In the genomic region with DNA sequence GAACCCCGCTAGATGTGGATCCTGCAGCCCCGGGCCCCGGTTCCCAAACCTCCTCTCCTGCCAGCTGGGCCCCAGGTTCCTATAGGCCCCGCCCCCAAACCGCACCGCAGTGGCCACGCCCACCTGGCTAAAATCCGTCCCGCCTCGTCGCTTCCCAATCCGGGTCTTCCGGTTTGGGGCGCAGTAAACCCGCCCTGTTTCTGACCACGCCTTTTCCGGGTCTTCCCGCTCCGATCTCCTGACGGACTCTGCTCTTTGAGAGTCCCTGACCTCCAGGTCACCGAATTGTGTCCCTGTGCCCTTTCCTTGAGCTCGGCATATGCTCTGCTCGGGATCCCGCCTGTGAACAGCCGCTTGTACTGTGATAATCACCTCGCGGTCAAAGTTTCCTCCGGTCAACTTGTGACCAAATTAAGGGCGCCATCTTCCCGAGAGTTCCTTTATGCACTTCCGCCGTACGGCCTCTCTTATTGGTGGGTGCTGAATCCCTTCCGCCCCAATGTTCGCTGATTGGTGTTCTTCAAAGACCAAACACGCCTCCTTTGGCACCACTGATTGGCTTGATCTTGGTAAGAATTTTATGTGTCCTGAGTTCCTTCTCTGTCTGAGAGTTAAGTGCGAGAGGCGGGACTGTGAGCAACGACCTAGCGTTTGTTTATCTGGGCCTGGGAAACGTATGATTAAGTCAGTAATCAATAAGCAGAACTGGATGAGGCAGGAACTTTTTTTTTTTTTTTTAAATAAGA, we compare ENCODE assay signal across 8 mouse cellular contexts. TPM values are rescaled to one million over a fixed set of nuclear protein-coding genes. Genes with fewer than 3 reads are reported as not detected.
DNase-seq lines count a peak whose midpoint lies in the region; ATAC-seq and TF ChIP-seq lines count a peak whose summit lies in the region.

A gene (minus strand): TSS at position 440 of the 746 bp plus-strand sequence.

- H3K4me3 ChIP-seq in ES-E14 (ENCODE audit: insufficient read depth in 1 of 2, low read depth in 1 of 2, low read length in 2 of 2, poor library complexity in 1 of 2, severe bottlenecking in 1 of 2) = peak within 1 kb of the TSS; percentile 99
- H3K4me3 ChIP-seq in forebrain, embryonic 15.5 days = peak within 1 kb of the TSS; percentile 51
- H3K4me3 ChIP-seq in lung, adult 2 months (replicated peaks; ENCODE audit: extremely low read depth, low read depth, low read length) = peak within 1 kb of the TSS; percentile 91

- no peaks in the 10 kb centered on the region for H3K9me3 ChIP-seq in ES-E14 (ENCODE audit: control insufficient read depth, insufficient read depth, low read depth, low read length)
- H3K9me3 ChIP-seq in forebrain, embryonic 15.5 days = no peaks in the 10 kb centered on the region

- peaks cover 14% of the 10 kb centered on the region for H3K36me3 ChIP-seq in ES-E14 (ENCODE audit: control insufficient read depth, insufficient read depth, low read length, poor library complexity, severe bottlenecking)
- H3K36me3 ChIP-seq in forebrain, embryonic 15.5 days = no peaks in the 10 kb centered on the region

- no peak for TF ChIP-seq CTCF in lung, adult 2 months (IDR thresholded peaks at IDR 0.05; ENCODE audit: insufficient read depth, low read length)

- peak; percentile 97 for DNase-seq in ES-E14 (ENCODE audit: low read depth, low spot score)
- DNase-seq in cerebellum, adult 11-12 months = peak; percentile 94
- peak; percentile 92 for DNase-seq in heart, postnatal 25 days (ENCODE audit: low spot score)
- DNase-seq in layer of hippocampus, adult 18-20 months (ENCODE audit: low spot score in 2 of 2) = peak; percentile 91 to 97
- peak; percentile 97 for DNase-seq in lung, adult 2 months
- DNase-seq in thymus, adult 18-20 months = peak; percentile 93 to 96

- peak within 1 kb of the TSS; percentile 99 for H3K27ac ChIP-seq in ES-E14 (ENCODE audit: insufficient read depth, low read depth, low read length, poor library complexity, severe bottlenecking)
- peak within 1 kb of the TSS; percentile 70 for H3K27ac ChIP-seq in forebrain, embryonic 15.5 days (replicated peaks)

- under 1% methylated on average over 41 of the region's 41 CpGs for WGBS in forebrain, embryonic 15.5 days
- under 1% methylated on average over 41 of the region's 41 CpGs for WGBS in lung, adult 2 months

- in situ Hi-C loops in ES-E14 (cut with MboI; ENCODE audit: low sequenced_read_pairs in 2 of 2, unreplicated experiment in 2 of 2) = no loop called here

- TF ChIP-seq POLR2A in lung, adult 2 months (IDR thresholded peaks at IDR 0.05; ENCODE audit: borderline replicate concordance, extremely low read depth, low read depth, low read length) = peak; percentile 56; the same call in 1 of the 2 replicates

- no peaks in the 10 kb centered on the region for H3K27me3 ChIP-seq in forebrain, embryonic 15.5 days

- peak within 1 kb of the TSS; percentile 99 for H3K4me2 ChIP-seq in forebrain, embryonic 15.5 days (replicated peaks)

- ATAC-seq in forebrain, embryonic 15.5 days (replicated peaks) = peak; percentile 96
- peak; percentile 92 for ATAC-seq in neutrophil, adult 5-6 weeks (ENCODE audit: extremely low read depth, insufficient number of reproducible peaks, low FRiP score, poor library complexity, severe bottlenecking)

- intact Hi-C loops in heart, postnatal 25 days (cut with DNase I) = loop anchor here (2.0 to 5.0 kb wide), 3 partner anchors 68 to 157 kb away; a partner anchor contains a TSS

- peak within 1 kb of the TSS; percentile 100 for H3K9ac ChIP-seq in ES-E14 (ENCODE audit: insufficient read depth, low read depth, low read length, poor library complexity, severe bottlenecking)
- H3K9ac ChIP-seq in forebrain, embryonic 15.5 days (replicated peaks) = peak within 1 kb of the TSS; percentile 89

- H3K4me1 ChIP-seq in ES-E14 (ENCODE audit: control insufficient read depth in 2 of 2, insufficient read depth in 2 of 2, low read length in 2 of 2, poor library complexity in 1 of 2) = peaks cover 0 to 14% of the 10 kb centered on the region in 2 experiments; a peak in 2 of 4 replicates
- H3K4me1 ChIP-seq in forebrain, embryonic 15.5 days = peaks cover 30% of the 10 kb centered on the region
- peaks cover 10% of the 10 kb centered on the region for H3K4me1 ChIP-seq in lung, adult 2 months (ENCODE audit: control insufficient read depth, insufficient read depth, low read length)

TF ChIP-seq in ES-E14, 5 proteins besides CTCF, POLR2A, EP300 and RAD21:
- TF ChIP-seq HCFC1 (IDR thresholded peaks at IDR 0.05; ENCODE audit: borderline replicate concordance, insufficient read depth, low read length) (peak; percentile 77), ZC3H11A (IDR thresholded peaks at IDR 0.05; ENCODE audit: borderline replicate concordance, low read depth, low read length) (no peak), CHD2 (IDR thresholded peaks at IDR 0.05; ENCODE audit: low read depth, low read length) (peak; percentile 85), MAFK (IDR thresholded peaks at IDR 0.05; ENCODE audit: insufficient read depth, low read depth, low read length) (no peak), ZNF384 (IDR thresholded peaks at IDR 0.05; ENCODE audit: low read depth, low read length) (no peak)

RNA-seq across cellular contexts. Expression of the gene that starts here (rescaled TPM):
- total RNA-seq in ES-E14 (2012; rRNA removed) = 7.8 and 12.9 TPM in 2 replicates
- polyA plus RNA-seq in forebrain, embryonic 15.5 days (2015; fragmentation: Nextera tagmentation; extraction: Ambion mirVana) = 46.3 and 47.3 TPM in 2 replicates
- 10 to 100 TPM; 16.2 to 17.5 TPM for total RNA-seq in heart, postnatal 25 days (2021)
- total RNA-seq in layer of hippocampus, adult 18-20 months (2021) = 10 to 100 TPM; 20.9 to 25.2 TPM
- 89.1 and 103 TPM in 2 replicates for polyA plus RNA-seq in lung, adult 2 months (2012; rRNA removed)
- 3.5 and 4.2 TPM in 2 replicates for total RNA-seq in neutrophil, adult 5-6 weeks (2017)

Comparison
In these comparisons a context has a peak if more than half of its experiments do, and no peak if none do; other contexts are left out.
1. Peak in every context shown above with its lines: DNase-seq, ATAC-seq, H3K4me3 ChIP-seq and H3K27ac ChIP-seq.